Mouse (Mus musculus): ENCODE data around the gene Hivep1.

- TF ChIP-seq MAFK (IDR thresholded peaks at IDR 0.05; ENCODE audit: insufficient read depth, low read depth, low read length), result no peak
- no peak for TF ChIP-seq ZC3H11A (IDR thresholded peaks at IDR 0.05; ENCODE audit: borderline replicate concordance, low read depth, low read length)
These were observed 70.2 kb downstream of the Hivep1 start for GRCm38 (mm10) chr13:42121777-42122682.

Data from ES-E14 (cell line).